Mouse (Mus musculus): ENCODE results near the gene Nupr1. TPM values are rescaled to one million over a fixed set of nuclear protein-coding genes. Genes with fewer than 3 reads are reported as not detected.
A peak's percentile ranks its signal among the peaks of the same experiment; 100 is the strongest.

Gene Nupr1
- total RNA-seq, 2 experiments from 2014 or later, result 8.8 to 10.9 TPM

DNA sequence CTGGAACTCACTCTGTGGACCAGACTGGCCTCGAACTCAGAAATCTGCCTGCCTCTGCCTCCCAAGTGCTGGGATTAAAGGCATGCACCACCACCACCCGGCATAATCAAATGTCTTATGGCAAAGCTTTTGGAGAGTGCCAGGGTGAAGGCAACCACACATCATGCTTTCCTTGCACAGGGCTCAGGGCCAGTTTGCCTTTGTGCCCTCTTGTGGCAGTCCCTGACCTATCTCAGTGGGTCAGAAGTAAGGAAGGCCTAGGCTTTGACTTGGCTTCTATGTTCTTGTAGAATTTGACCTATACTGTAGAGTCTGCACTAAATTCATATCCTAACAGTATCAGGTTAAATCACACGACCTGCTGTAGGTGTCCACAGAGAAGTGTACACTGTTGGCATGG lies 14.0 kb downstream of the Nupr1 start:
- peak; percentile 21; the same call in 1 of the 2 replicates for TF ChIP-seq CTCF (IDR thresholded peaks at IDR 0.05)

GRCm38 (mm10) chr7:126612736-126613135 lies 17.9 kb downstream of the Nupr1 start:
- intact Hi-C loops (cut with DNase I), result no loop called here
- no peak overlapping the region for H3K4me3 ChIP-seq
- no peak overlapping the region for H3K27ac ChIP-seq
- no peak for TF ChIP-seq CTCF (IDR thresholded peaks at IDR 0.05)
- DNase-seq, result no peak

More for the DNA sequence above, 14.0 kb downstream of the Nupr1 start:
- intact Hi-C loops (cut with DNase I), result no loop called here
- H3K27ac ChIP-seq, result no peak overlapping the region
- DNase-seq, result no peak
- H3K4me3 ChIP-seq, result no peak overlapping the region

DNA sequence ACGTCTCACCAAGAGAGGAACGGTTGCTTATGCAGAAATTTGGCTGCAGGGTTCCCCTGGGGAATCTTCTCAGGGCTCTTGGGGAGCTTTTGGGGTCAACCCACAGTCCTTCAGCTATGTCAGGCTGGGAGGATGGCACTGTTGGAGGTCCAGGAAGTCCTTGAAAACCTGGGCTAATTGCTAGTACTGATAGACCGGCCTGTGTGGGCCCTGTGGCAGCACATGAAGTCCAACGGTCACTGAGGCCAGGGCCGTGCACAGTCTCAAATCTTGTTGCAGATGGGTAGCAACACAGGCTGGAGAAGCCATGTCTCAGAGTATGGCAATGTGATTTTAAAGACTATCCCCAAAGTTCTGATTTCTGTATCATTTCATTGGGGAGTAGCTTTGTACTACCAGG lies 22.9 kb downstream of the Nupr1 start:
- H3K27ac ChIP-seq, result peak overlapping the region; percentile 81
- intact Hi-C loops (cut with DNase I), result no loop called here
- DNase-seq, result no peak
- H3K4me3 ChIP-seq, result no peak overlapping the region
- no peak for TF ChIP-seq CTCF (IDR thresholded peaks at IDR 0.05)

DNA sequence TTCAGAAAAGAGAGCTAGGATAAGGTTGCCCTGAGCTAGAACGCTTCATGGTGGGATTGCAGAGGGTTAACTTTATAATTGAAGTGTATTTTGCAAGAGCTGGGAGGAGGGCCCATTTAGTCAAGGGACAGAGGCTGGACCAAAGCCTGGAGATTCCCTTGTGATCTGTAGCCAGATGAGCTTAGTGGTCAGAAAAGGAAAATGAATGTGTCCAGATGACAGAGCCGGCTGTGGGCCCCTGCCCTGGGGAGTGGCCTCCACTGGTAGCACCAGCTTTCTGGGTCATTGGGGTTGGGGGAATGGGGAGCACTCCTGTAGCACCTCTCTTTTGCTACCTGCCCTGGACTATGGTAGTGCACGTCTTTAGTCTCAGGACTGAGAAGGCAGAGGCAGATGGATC lies 23.6 kb downstream of the Nupr1 start:
- peak; percentile 84 for DNase-seq
- Histone ChIP-seq H3K27ac (peak overlapping the region; percentile 81), H3K4me3 (no peak overlapping the region)
- TF ChIP-seq CTCF (IDR thresholded peaks at IDR 0.05), result no peak
- intact Hi-C loops (cut with DNase I), result no loop called here

GRCm38 (mm10) chr7:126606611-126607010 lies 24.1 kb downstream of the Nupr1 start:
- intact Hi-C loops (cut with DNase I), result no loop called here

DNA sequence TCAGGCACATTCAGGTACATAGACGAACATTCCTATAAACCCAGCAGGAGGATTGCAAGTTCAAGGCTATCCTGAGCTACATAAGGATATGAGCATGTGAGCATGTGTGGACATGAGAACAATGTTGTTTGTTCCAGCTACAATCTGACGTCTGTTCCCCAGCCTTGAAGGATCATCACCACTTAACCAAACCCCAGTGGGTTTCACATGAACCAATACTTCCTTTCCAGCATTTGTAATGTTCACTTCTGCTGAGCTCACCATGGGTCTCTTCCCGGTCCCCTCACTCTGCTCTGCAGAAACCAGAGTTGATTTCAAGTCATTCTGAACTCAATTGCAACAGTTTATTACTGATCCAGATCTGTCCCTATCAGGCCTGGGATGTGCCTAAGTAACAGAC lies 28.0 kb downstream of the Nupr1 start:
- intact Hi-C loops (cut with DNase I), result no loop called here
- H3K27ac ChIP-seq, result no peak overlapping the region
- DNase-seq, result no peak
- H3K4me3 ChIP-seq, result no peak overlapping the region
- no peak for TF ChIP-seq CTCF (IDR thresholded peaks at IDR 0.05)

More at GRCm38 (mm10) chr7:126606611-126607010, 24.1 kb downstream of the Nupr1 start:
- H3K4me3 ChIP-seq, result no peak overlapping the region
- no peak for TF ChIP-seq CTCF (IDR thresholded peaks at IDR 0.05)
- peak overlapping the region; percentile 81 for H3K27ac ChIP-seq
- no peak for DNase-seq

GRCm38 (mm10) chr7:126601896-126602295 lies 28.8 kb downstream of the Nupr1 start:
- intact Hi-C loops (cut with DNase I), result no loop called here

DNA sequence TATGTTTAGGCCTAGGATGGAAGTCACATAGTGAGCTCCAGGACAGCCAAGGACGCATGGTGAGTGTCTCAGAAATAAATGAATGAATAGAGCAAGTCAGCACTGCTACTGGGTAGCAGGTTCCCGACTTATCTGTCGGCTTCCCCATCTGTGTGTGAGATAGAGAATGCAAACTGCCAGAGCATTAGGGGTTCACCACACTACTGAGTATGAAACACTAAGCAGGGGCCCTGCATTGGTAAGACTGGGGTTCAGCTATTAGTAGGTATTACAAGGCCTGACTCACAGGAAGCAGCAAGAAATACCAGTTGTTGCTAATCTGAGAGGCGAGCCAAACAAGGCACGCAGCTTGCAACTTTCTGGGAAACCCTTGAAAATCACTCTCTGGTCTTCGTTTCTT lies 31.7 kb downstream of the Nupr1 start:
- DNase-seq, result no peak
- intact Hi-C loops (cut with DNase I), result no loop called here
- no peak for TF ChIP-seq CTCF (IDR thresholded peaks at IDR 0.05)
- H3K4me3 ChIP-seq, result no peak overlapping the region
- H3K27ac ChIP-seq, result peak overlapping the region; percentile 61

More at GRCm38 (mm10) chr7:126601896-126602295, 28.8 kb downstream of the Nupr1 start:
- no peak overlapping the region for H3K4me3 ChIP-seq
- DNase-seq, result no peak
- no peak overlapping the region for H3K27ac ChIP-seq
- no peak for TF ChIP-seq CTCF (IDR thresholded peaks at IDR 0.05)

GRCm38 (mm10) chr7:126596414-126596813 lies 34.2 kb downstream of the Nupr1 start:
- intact Hi-C loops (cut with DNase I), result no loop called here
- Histone ChIP-seq H3K27ac (no peak overlapping the region), H3K4me3 (no peak overlapping the region)
- TF ChIP-seq CTCF (IDR thresholded peaks at IDR 0.05), result no peak
- DNase-seq, result no peak

GRCm38 (mm10) chr7:126595890-126596289 lies 34.8 kb downstream of the Nupr1 start:
- intact Hi-C loops (cut with DNase I), result no loop called here
- TF ChIP-seq CTCF (IDR thresholded peaks at IDR 0.05), result no peak

DNA sequence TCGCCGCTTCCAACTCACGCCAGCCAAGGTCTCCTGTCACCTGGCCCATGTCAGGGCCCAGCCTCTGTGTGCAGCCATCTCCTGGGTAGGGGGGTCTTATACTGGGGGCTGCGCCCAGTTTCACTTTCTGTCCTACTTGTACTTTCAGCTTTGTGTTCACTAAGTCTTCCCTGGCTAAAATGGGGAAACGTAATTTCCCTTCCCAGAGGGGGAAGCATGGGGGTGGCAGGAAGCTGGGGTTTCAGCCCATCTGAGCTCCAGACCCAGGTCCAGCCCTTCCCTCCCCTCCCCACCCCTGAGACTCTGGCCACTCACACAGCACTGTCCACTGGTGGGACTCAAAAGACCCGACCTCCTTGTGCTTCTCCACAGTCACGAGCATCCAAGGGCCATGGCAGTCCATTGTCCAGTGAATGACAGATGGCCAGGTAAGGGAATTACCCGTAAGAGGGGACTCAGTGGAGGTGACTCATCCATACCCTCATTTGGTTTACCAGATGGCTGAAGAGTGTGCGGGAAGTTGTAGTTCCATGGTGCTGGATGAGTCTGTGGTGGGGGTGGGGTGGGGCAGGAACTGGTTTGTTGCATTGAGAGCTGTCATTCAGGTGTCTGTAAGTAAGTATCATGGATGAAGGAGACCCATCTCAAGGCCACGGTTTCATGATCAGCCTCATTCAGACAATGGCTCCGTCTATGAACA lies 35.6 kb downstream of the Nupr1 start, which contains the start of gene Il27:
TSS of gene Il27 (minus strand) at position 80 of the 700 bp plus-strand sequence.
- no peak for DNase-seq
- TF ChIP-seq CTCF (IDR thresholded peaks at IDR 0.05), result no peak
- intact Hi-C loops (cut with DNase I), result no loop called here

More at GRCm38 (mm10) chr7:126595890-126596289, 34.8 kb downstream of the Nupr1 start:
- Histone ChIP-seq H3K27ac (no peak overlapping the region), H3K4me3 (no peak overlapping the region)
- no peak for DNase-seq

DNA sequence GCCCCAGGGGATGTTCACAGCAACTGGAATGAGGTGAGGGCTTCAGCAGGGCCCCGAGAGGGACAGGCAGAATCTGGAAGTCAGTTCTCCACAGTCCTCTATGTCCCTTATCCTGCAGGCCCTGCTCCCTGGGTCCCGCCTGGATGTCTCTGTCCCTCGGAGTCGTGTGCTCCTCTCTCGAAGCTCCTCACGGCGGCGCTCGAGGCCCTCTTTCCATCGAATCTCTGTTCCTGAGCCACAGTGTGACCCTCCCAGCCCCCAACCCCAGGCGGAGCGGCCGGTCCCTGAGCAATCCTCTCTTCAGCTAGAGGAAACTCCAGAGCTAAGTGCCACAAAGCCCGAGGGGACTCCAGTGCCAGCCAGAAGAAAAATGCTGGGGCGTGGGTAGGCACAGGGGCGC lies 42.9 kb downstream of the Nupr1 start:
- intact Hi-C loops (cut with DNase I), result loop anchor here (2.0 kb wide), 1 partner anchor 49 kb away; no protein-coding TSS in a partner anchor
- Histone ChIP-seq H3K4me3 (peak overlapping the region; percentile 52), H3K27ac (peak overlapping the region; percentile 58)
- peak; percentile 60 for TF ChIP-seq CTCF (IDR thresholded peaks at IDR 0.05)
- DNase-seq, result peak; percentile 73

More for the DNA sequence above, 35.6 kb downstream of the Nupr1 start, which contains the start of gene Il27:
- Histone ChIP-seq H3K27ac (no peak within 1 kb of the TSS), H3K4me3 (no peak within 1 kb of the TSS)

- peak; percentile 66 for DNase-seq
- intact Hi-C loops (cut with DNase I), result loop anchor here (2.0 kb wide), 1 partner anchor 50 kb away; no protein-coding TSS in a partner anchor
- Histone ChIP-seq H3K4me3 (no peak overlapping the region), H3K27ac (peak overlapping the region; percentile 56)
- TF ChIP-seq CTCF (IDR thresholded peaks at IDR 0.05), result no peak
These were observed 43.8 kb downstream of the Nupr1 start for GRCm38 (mm10) chr7:126586839-126587238.

Measured in gastrocnemius, adult 2 months (tissue).